Mouse (Mus musculus) erythroblast, embryonic 14.5 days (primary cell): ENCODE results near the gene Zfp606. TPM values are rescaled to one million over a fixed set of nuclear protein-coding genes. Genes with fewer than 3 reads are reported as not detected.

Experiments
- H3K27me3 ChIP-seq: 2 replicates; pipeline ENCODE4 v1.6.1; 2012; ENCODE audit warnings: inconsistent platforms; ENCODE audit not compliant: control insufficient read depth
- H3K36me3 ChIP-seq: 2 replicates; pipeline ENCODE4 v1.6.1; 2012; ENCODE audit warnings: mild to moderate bottlenecking, inconsistent platforms; ENCODE audit not compliant: control insufficient read depth
- H3K4me1 ChIP-seq: 2 replicates; pipeline ENCODE4 v1.6.1; 2012; ENCODE audit warnings: inconsistent platforms; ENCODE audit not compliant: control insufficient read depth
- H3K4me3 ChIP-seq: replicated peaks from 2 replicates; pipeline ENCODE3; 2012; ENCODE audit warnings: moderate library complexity, mild to moderate bottlenecking, inconsistent platforms
- H3K9me3 ChIP-seq: 2 replicates; pipeline ENCODE4 v1.6.1; 2012; ENCODE audit warnings: low read length, inconsistent platforms, mixed read lengths; ENCODE audit not compliant: control insufficient read depth
- GATA1 ChIP-seq: IDR thresholded peaks from 2 replicates; pipeline ENCODE4 v1.6.1; 2012; ENCODE audit warnings: low read length, inconsistent platforms, mixed read lengths
- TAL1 ChIP-seq: IDR thresholded peaks from 3 replicates; pipeline ENCODE4 v1.6.1; 2012; ENCODE audit warnings: low read length, inconsistent platforms, mixed read lengths
- polyA plus RNA-seq: library from polyadenylated mRNA; stranded (reverse); fragments of >175 nt; gene quantifications from 2 replicates; pipeline ENCODE4 v1.2.3, GENCODE M21; 2012

Zfp606 gene
- polyA plus RNA-seq: 0.06 TPM in 1 of 2 replicates, not detected in the other

GRCm38 (mm10) chr7:12478158-12479008 is at the start of gene Zfp606:
Zfp606 (plus strand) TSS chr7:12478293.
- no peak for TF ChIP-seq TAL1
- Histone ChIP-seq H3K27me3 (no peaks in the 10 kb centered on the region), H3K36me3 (peaks cover 18% of the 10 kb centered on the region), H3K9me3 (no peaks in the 10 kb centered on the region), H3K4me3 (peak within 1 kb of the TSS; percentile 84), H3K4me1 (peaks cover 14% of the 10 kb centered on the region)

- Histone ChIP-seq H3K36me3 (peaks cover 24% of the 10 kb centered on the region), H3K4me3 (peak overlapping the region; percentile 84), H3K27me3 (no peaks in the 10 kb centered on the region), H3K9me3 (no peaks in the 10 kb centered on the region), H3K4me1 (peaks cover 14% of the 10 kb centered on the region)
- TF ChIP-seq GATA1: no peak
- TF ChIP-seq TAL1: no peak
These were observed 885 bp downstream of the Zfp606 start for GRCm38 (mm10) chr7:12479009-12479346.

- no peaks in the 10 kb centered on the region for H3K9me3 ChIP-seq
- peaks cover 14% of the 10 kb centered on the region for H3K4me1 ChIP-seq
- peak overlapping the region; percentile 84 for H3K4me3 ChIP-seq
- H3K27me3 ChIP-seq: no peaks in the 10 kb centered on the region
- no peak for TF ChIP-seq TAL1
- no peak for TF ChIP-seq GATA1
- H3K36me3 ChIP-seq: peaks cover 26% of the 10 kb centered on the region
These were observed 1.4 kb downstream of the Zfp606 start for GRCm38 (mm10) chr7:12479525-12479924.

- peaks cover 6% of the 10 kb centered on the region for H3K4me1 ChIP-seq
- no peak overlapping the region for H3K4me3 ChIP-seq
- H3K27me3 ChIP-seq: no peaks in the 10 kb centered on the region
- H3K9me3 ChIP-seq: no peaks in the 10 kb centered on the region
- TF ChIP-seq TAL1: no peak
- no peak for TF ChIP-seq GATA1
- peaks cover 39% of the 10 kb centered on the region for H3K36me3 ChIP-seq
These were observed 5.7 kb downstream of the Zfp606 start for GRCm38 (mm10) chr7:12483771-12484170.

- TF ChIP-seq TAL1 (no peak), GATA1 (no peak)
- Histone ChIP-seq H3K36me3 (peaks cover 43% of the 10 kb centered on the region), H3K4me1 (no peaks in the 10 kb centered on the region), H3K4me3 (no peak overlapping the region), H3K27me3 (no peaks in the 10 kb centered on the region), H3K9me3 (peaks cover 3% of the 10 kb centered on the region; the same call in 1 of the 2 replicates)
These were observed 7.9 kb downstream of the Zfp606 start for GRCm38 (mm10) chr7:12485956-12486355.

GRCm38 (mm10) chr7:12486691-12487090 is 8.6 kb downstream of the Zfp606 start:
- H3K4me3 ChIP-seq: no peak overlapping the region
- H3K36me3 ChIP-seq: peaks cover 40% of the 10 kb centered on the region
- peaks cover 7% of the 10 kb centered on the region; the same call in 1 of the 2 replicates for H3K9me3 ChIP-seq
- no peaks in the 10 kb centered on the region for H3K4me1 ChIP-seq
- H3K27me3 ChIP-seq: no peaks in the 10 kb centered on the region
- no peak for TF ChIP-seq GATA1
- TF ChIP-seq TAL1: no peak

- Histone ChIP-seq H3K9me3 (peaks cover 2% of the 10 kb centered on the region; the same call in 1 of the 2 replicates), H3K36me3 (no peaks in the 10 kb centered on the region), H3K4me3 (no peak overlapping the region), H3K4me1 (no peaks in the 10 kb centered on the region), H3K27me3 (no peaks in the 10 kb centered on the region)
- TF ChIP-seq TAL1 (no peak), GATA1 (no peak)
These were observed 32.8 kb downstream of the Zfp606 start for GRCm38 (mm10) chr7:12510913-12511312.

GRCm38 (mm10) chr7:12512217-12512616 is 34.1 kb downstream of the Zfp606 start, which contains the start of gene 2900092C05Rik:
2900092C05Rik (plus strand) TSS chr7:12512517.
- TF ChIP-seq GATA1: no peak
- no peak for TF ChIP-seq TAL1
- peaks cover 2% of the 10 kb centered on the region; the same call in 1 of the 2 replicates for H3K9me3 ChIP-seq
- H3K4me1 ChIP-seq: no peaks in the 10 kb centered on the region
- no peaks in the 10 kb centered on the region for H3K36me3 ChIP-seq
- H3K4me3 ChIP-seq: no peak within 1 kb of the TSS
- no peaks in the 10 kb centered on the region for H3K27me3 ChIP-seq

Other genes starting within 250 kb of the Zfp606 start
- gene Vmn1r81, start 210.0 kb upstream of the Zfp606 start, polyA plus RNA-seq: under 0.01 TPM in 1 of 2 replicates, not detected in the other
- not detected in 2 replicates for gene Vmn1r82, start 177.9 kb upstream of the Zfp606 start, polyA plus RNA-seq
- not detected in 2 replicates for gene Vmn1r83, start 148.8 kb upstream of the Zfp606 start, polyA plus RNA-seq
- not detected in 2 replicates for gene Vmn1r84, start 109.0 kb upstream of the Zfp606 start, polyA plus RNA-seq
- gene Zfp551, start 55.5 kb upstream of the Zfp606 start, polyA plus RNA-seq: not detected in 2 replicates
- not detected in 2 replicates for gene 2900092C05Rik, start 34.2 kb downstream of the Zfp606 start, polyA plus RNA-seq
- gene Vmn2r53, start 130.5 kb downstream of the Zfp606 start, polyA plus RNA-seq: not detected in 2 replicates
- gene Vmn2r54, start 162.0 kb downstream of the Zfp606 start, polyA plus RNA-seq: not detected in 2 replicates
- not detected in 2 replicates for gene Vmn2r55, start 206.7 kb downstream of the Zfp606 start, polyA plus RNA-seq